Mouse (Mus musculus) heart, postnatal 0 days (tissue): ENCODE data around the gene Zfp865.

Experiments used
- CTCF ChIP-seq: IDR thresholded peaks from 2 replicates; pipeline ENCODE4 v1.5.1; 2016; ENCODE audit warnings: antibody characterized with exemption, control low read depth, low read depth
- EP300 ChIP-seq: IDR thresholded peaks from 2 replicates; pipeline ENCODE4 v1.6.1; 2016; ENCODE audit warnings: antibody characterized with exemption, low read depth

GRCm38 (mm10) chr7:5020685-5021084 lies 509 bp downstream of the Zfp865 start:
- TF ChIP-seq CTCF (no peak), EP300 (no peak)
